Mouse (Mus musculus): ENCODE measurements around the gene Bhlhe40.

DNA sequence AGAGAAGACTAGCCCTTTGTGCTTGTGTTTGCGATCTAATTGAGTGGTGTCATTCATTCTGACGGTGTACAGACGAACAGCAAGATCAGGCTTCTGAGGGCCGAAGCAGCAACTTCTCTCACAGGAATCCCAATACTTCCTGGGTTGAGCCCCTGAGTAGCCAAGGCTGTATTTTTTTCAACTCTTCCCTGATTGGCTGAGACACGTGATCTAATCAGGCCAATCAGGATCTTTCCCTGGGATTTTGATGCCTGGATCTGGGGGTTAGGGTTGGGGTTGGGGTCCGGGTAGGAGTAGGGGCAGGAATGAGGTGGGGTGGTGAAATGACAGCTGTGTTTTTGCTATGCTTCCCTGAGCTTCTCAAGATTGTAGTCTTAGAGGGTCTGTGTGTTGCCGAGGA, 20.1 kb downstream of the Bhlhe40 start:
- TF ChIP-seq CTCF (IDR thresholded peaks at IDR 0.05; ENCODE audit: extremely low read depth, insufficient read depth, insufficient read length, insufficient replicate concordance) (no peak), POLR2A (IDR thresholded peaks at IDR 0.05; ENCODE audit: low read depth, low read length) (no peak)

Measured in spleen, adult 2 months (tissue).